Mouse (Mus musculus): ENCODE measurements around the gene Dnajc17.

- TF ChIP-seq CTCF (IDR thresholded peaks at IDR 0.05; ENCODE audit: low read depth) = no peak
- TF ChIP-seq EP300 (IDR thresholded peaks at IDR 0.05; ENCODE audit: low read depth) = no peak
These were observed 44.6 kb downstream of the Dnajc17 start for GRCm38 (mm10) chr2:119163999-119164398.

All from liver, postnatal 0 days (tissue).